Mouse (Mus musculus) lung, postnatal 0 days (tissue): ENCODE results near the gene Gm45753.

Experiments used
- CTCF ChIP-seq: IDR thresholded peaks from 2 replicates; pipeline ENCODE4 v1.5.1; 2016; ENCODE audit warnings: antibody characterized with exemption, mild to moderate bottlenecking
- EP300 ChIP-seq: IDR thresholded peaks from 2 replicates; pipeline ENCODE4 v1.6.1; 2016; ENCODE audit warnings: antibody characterized with exemption, mild to moderate bottlenecking, control low read depth

- TF ChIP-seq EP300: no peak
- TF ChIP-seq CTCF: no peak
Observed at GRCm38 (mm10) chr8:45302390-45302789, 5.9 kb downstream of the Gm45753 start.
